Mouse (Mus musculus) embryonic facial prominence, embryonic 11.5 days (tissue): Measurements from ENCODE around the gene Ube2g2. TPM values are rescaled to one million over a fixed set of nuclear protein-coding genes. Genes with fewer than 3 reads are reported as not detected.

Source experiments
- ATAC-seq: fragments of 200-750 bp; cut with Nextera tagmentation; replicated peaks from 2 replicates; pipeline ENCODE4 v1.8.0; 2017; ENCODE audit warnings: low read depth; ENCODE audit not compliant: insufficient number of reproducible peaks, low FRiP score, low TSS enrichment
- DNase-seq: peaks from one replicate; pipeline ENCODE4 v3.0.0-alpha.2; 2015; ENCODE audit warnings: low spot score
- H3K27ac ChIP-seq: fragments of 300-500 bp; sonication (generic); replicated peaks from 2 replicates; pipeline ENCODE4 v1.5.1; 2014; ENCODE audit warnings: mild to moderate bottlenecking, low read depth, low read length, control low read depth
- H3K27me3 ChIP-seq: fragments of 300-500 bp; sonication (generic); 2 replicates; pipeline ENCODE4 v1.6.1; 2014; ENCODE audit warnings: mild to moderate bottlenecking, low read length, moderate library complexity, mixed read lengths; ENCODE audit not compliant: control insufficient read depth, insufficient read depth
- H3K36me3 ChIP-seq: fragments of 300-500 bp; sonication (generic); replicated peaks from 2 replicates; pipeline ENCODE4 v1.6.1; 2014; ENCODE audit warnings: low read depth, mild to moderate bottlenecking, low read length, moderate library complexity, mixed read lengths; ENCODE audit not compliant: control insufficient read depth, insufficient read depth
- H3K4me1 ChIP-seq: fragments of 300-500 bp; sonication (generic); 2 replicates; pipeline ENCODE4 v1.6.1; 2014; ENCODE audit warnings: low read length, mixed read lengths; ENCODE audit not compliant: control insufficient read depth, insufficient read depth
- H3K4me2 ChIP-seq: fragments of 300-500 bp; sonication (generic); 2 replicates; pipeline ENCODE4 v1.6.1; 2014; ENCODE audit warnings: low read depth, mild to moderate bottlenecking, control low read depth, low read length, moderate library complexity
- H3K4me3 ChIP-seq: fragments of 300-500 bp; sonication (generic); 2 replicates; pipeline ENCODE4 v1.5.1; 2014; ENCODE audit warnings: low read depth, low read length, control low read depth
- H3K9ac ChIP-seq: fragments of 300-500 bp; sonication (generic); replicated peaks from 2 replicates; pipeline ENCODE4 v1.6.1; 2014; ENCODE audit warnings: mild to moderate bottlenecking, control low read depth, low read length
- H3K9me3 ChIP-seq: fragments of 300-500 bp; sonication (generic); replicated peaks from 2 replicates; pipeline ENCODE4 v1.6.1; 2016; ENCODE audit warnings: mild to moderate bottlenecking, low read length, inconsistent platforms, mixed read lengths; ENCODE audit not compliant: control insufficient read depth
- WGBS: fragments of 180-500 bp; shearing (Covaris S2); extraction: QIAGEN DNeasy Blood & Tissue Kit; methylation state at CpG from one replicate; pipeline ENCODE4 v1.1.7; 2014; 5-methylcytosine and 5-hydroxymethylcytosine counted together
- polyA plus RNA-seq: library from polyadenylated mRNA; unstranded; fragments of >200 nt; fragmentation: Nextera tagmentation; extraction: Ambion mirVana; gene quantifications from 2 replicates; pipeline ENCODE4 v1.2.1, GENCODE M21; 2014

The Ube2g2 gene
- polyA plus RNA-seq, 1 experiment from 2014 or later = 41.2 TPM

GRCm38 (mm10) chr10:77603021-77603420, 19.1 kb upstream of the Ube2g2 start:
- H3K4me1 ChIP-seq = no peaks in the 10 kb centered on the region
- H3K36me3 ChIP-seq = no peaks in the 10 kb centered on the region
- no peak for DNase-seq
- no peaks in the 10 kb centered on the region for H3K27me3 ChIP-seq
- no peak overlapping the region for H3K4me3 ChIP-seq
- H3K27ac ChIP-seq = no peak overlapping the region
- ATAC-seq = no peak
- no peak overlapping the region for H3K4me2 ChIP-seq
- 58% methylated on average over 4 of the region's 4 CpGs for WGBS
- no peak overlapping the region for H3K9ac ChIP-seq
- no peaks in the 10 kb centered on the region for H3K9me3 ChIP-seq

- WGBS = 88% methylated on average over 6 of the region's 6 CpGs
Observed at GRCm38 (mm10) chr10:77604111-77604510, 18.0 kb upstream of the Ube2g2 start.

GRCm38 (mm10) chr10:77604958-77605357, 17.1 kb upstream of the Ube2g2 start:
- Histone ChIP-seq H3K27me3 (no peaks in the 10 kb centered on the region), H3K36me3 (no peaks in the 10 kb centered on the region; the same call in 1 of the 2 replicates), H3K4me1 (no peaks in the 10 kb centered on the region), H3K9me3 (no peaks in the 10 kb centered on the region), H3K9ac (no peak overlapping the region), H3K4me3 (no peak overlapping the region), H3K4me2 (no peak overlapping the region), H3K27ac (no peak overlapping the region)
- DNase-seq = no peak
- no peak for ATAC-seq
- WGBS = 91% methylated on average over 5 of the region's 5 CpGs

More at GRCm38 (mm10) chr10:77604111-77604510, 18.0 kb upstream of the Ube2g2 start:
- no peak overlapping the region for H3K4me3 ChIP-seq
- ATAC-seq = no peak
- H3K27ac ChIP-seq = no peak overlapping the region
- H3K27me3 ChIP-seq = no peaks in the 10 kb centered on the region
- no peaks in the 10 kb centered on the region for H3K36me3 ChIP-seq
- no peak for DNase-seq
- H3K9ac ChIP-seq = no peak overlapping the region
- H3K9me3 ChIP-seq = no peaks in the 10 kb centered on the region
- H3K4me2 ChIP-seq = no peak overlapping the region
- no peaks in the 10 kb centered on the region for H3K4me1 ChIP-seq

GRCm38 (mm10) chr10:77605368-77605767, 16.7 kb upstream of the Ube2g2 start:
- DNase-seq = peak; percentile 57
- WGBS = 56% methylated on average over 1 of the region's 1 CpGs
- H3K9ac ChIP-seq = peak overlapping the region; percentile 88

GRCm38 (mm10) chr10:77605908-77606826, 15.9 kb upstream of the Ube2g2 start, which contains the start of the genes Sumo3 and Gm49325:
Sumo3 (plus strand) TSS chr10:77606097.
Gm49325 (plus strand) TSS chr10:77606197.
- peaks cover 6% of the 10 kb centered on the region for H3K36me3 ChIP-seq
- peak within 1 kb of the TSS; percentile 74 for H3K4me3 ChIP-seq
- ATAC-seq (peak; percentile 73), DNase-seq (peak; percentile 90)
- H3K27me3 ChIP-seq = no peaks in the 10 kb centered on the region
- peak within 1 kb of the TSS; percentile 73 for H3K4me2 ChIP-seq
- no peaks in the 10 kb centered on the region for H3K4me1 ChIP-seq
- WGBS = under 1% methylated on average over 115 of the region's 119 CpGs
- no peaks in the 10 kb centered on the region for H3K9me3 ChIP-seq
- peak within 1 kb of the TSS; percentile 88 for H3K9ac ChIP-seq
- H3K27ac ChIP-seq = peak within 1 kb of the TSS; percentile 76

More at GRCm38 (mm10) chr10:77605368-77605767, 16.7 kb upstream of the Ube2g2 start:
- H3K4me1 ChIP-seq = no peaks in the 10 kb centered on the region
- H3K9me3 ChIP-seq = no peaks in the 10 kb centered on the region
- H3K4me2 ChIP-seq = no peak overlapping the region; the same call in 1 of the 2 replicates
- H3K27ac ChIP-seq = peak overlapping the region; percentile 76; the same call in 1 of the 2 replicates
- H3K36me3 ChIP-seq = no peaks in the 10 kb centered on the region; the same call in none of the 2 replicates
- no peaks in the 10 kb centered on the region for H3K27me3 ChIP-seq
- ATAC-seq = no peak
- H3K4me3 ChIP-seq = peak overlapping the region; percentile 74

GRCm38 (mm10) chr10:77606855-77607254, 15.2 kb upstream of the Ube2g2 start:
- no peak for DNase-seq
- Histone ChIP-seq H3K36me3 (peaks cover 7% of the 10 kb centered on the region), H3K4me3 (peak overlapping the region; percentile 74), H3K4me1 (no peaks in the 10 kb centered on the region), H3K4me2 (peak overlapping the region; percentile 73), H3K9ac (peak overlapping the region; percentile 88), H3K9me3 (no peaks in the 10 kb centered on the region), H3K27ac (0 out of 2 replicates have a peak overlapping the region, but pooled peaks have one; percentile 4), H3K27me3 (no peaks in the 10 kb centered on the region)
- no peak; the same call in 1 of the 2 replicates for ATAC-seq
- WGBS = 49% methylated on average over 7 of the region's 7 CpGs

GRCm38 (mm10) chr10:77607441-77607840, 14.6 kb upstream of the Ube2g2 start:
- Histone ChIP-seq H3K27ac (no peak overlapping the region), H3K4me3 (peak overlapping the region; percentile 74; the same call in 1 of the 2 replicates), H3K36me3 (peaks cover 7% of the 10 kb centered on the region), H3K9ac (no peak overlapping the region), H3K4me1 (no peaks in the 10 kb centered on the region), H3K4me2 (peak overlapping the region; percentile 73), H3K9me3 (no peaks in the 10 kb centered on the region), H3K27me3 (no peaks in the 10 kb centered on the region)
- 63% methylated on average over 5 of the region's 5 CpGs for WGBS
- DNase-seq (no peak), ATAC-seq (no peak)

- no peaks in the 10 kb centered on the region for H3K9me3 ChIP-seq
- no peak for DNase-seq
- ATAC-seq = no peak
- no peak overlapping the region for H3K27ac ChIP-seq
- H3K4me2 ChIP-seq = no peak overlapping the region
- H3K27me3 ChIP-seq = no peaks in the 10 kb centered on the region
- WGBS = 92% methylated on average over 8 of the region's 8 CpGs
- no peaks in the 10 kb centered on the region for H3K4me1 ChIP-seq
- H3K4me3 ChIP-seq = no peak overlapping the region
- peaks cover 7% of the 10 kb centered on the region for H3K36me3 ChIP-seq
- H3K9ac ChIP-seq = no peak overlapping the region
Observed at GRCm38 (mm10) chr10:77608589-77608988, 13.5 kb upstream of the Ube2g2 start.
